Mouse (Mus musculus) myocyte (in vitro differentiated cells): ENCODE measurements around the gene Tph1.

Experiments
- CEBPB ChIP-seq: IDR thresholded peaks from 2 replicates; pipeline ENCODE4 v1.6.1; 2011; ENCODE audit warnings: mild to moderate bottlenecking, moderate library complexity; ENCODE audit not compliant: poor library complexity, insufficient read depth, severe bottlenecking
- E2F4 ChIP-seq: IDR thresholded peaks from one replicate; pipeline ENCODE4 v1.6.1; 2011; ENCODE audit warnings: mild to moderate bottlenecking, control low read depth, moderate library complexity; ENCODE audit not compliant: insufficient read depth
- MAX ChIP-seq: IDR thresholded peaks from one replicate; pipeline ENCODE4 v1.6.1; 2011; ENCODE audit warnings: low read depth, mild to moderate bottlenecking, control low read depth
- MYOD1 ChIP-seq, 3 experiments: IDR thresholded peaks; one replicate each; pipeline ENCODE4 v1.6.1; 2011; ENCODE audit warnings: control low read depth in 2 of 3, low read depth in 2 of 3, mild to moderate bottlenecking in 2 of 3, moderate library complexity in 1 of 3; ENCODE audit not compliant: insufficient read length in 2 of 3, control insufficient read depth in 1 of 3
- POLR2A ChIP-seq: IDR thresholded peaks from one replicate; pipeline ENCODE4 v1.6.1; 2011; ENCODE audit warnings: low read depth, mild to moderate bottlenecking, control low read depth, moderate library complexity; ENCODE audit not compliant: insufficient read length
- POLR2AphosphoS2 ChIP-seq: IDR thresholded peaks from one replicate; pipeline ENCODE4 v1.6.1; 2011; ENCODE audit warnings: low read depth, control low read depth; ENCODE audit not compliant: insufficient read length
- TCF12 ChIP-seq: IDR thresholded peaks from one replicate; pipeline ENCODE4 v1.6.1; 2011; ENCODE audit warnings: mild to moderate bottlenecking, control low read depth; ENCODE audit not compliant: poor library complexity, insufficient read depth, severe bottlenecking
- TCF3 ChIP-seq: IDR thresholded peaks from one replicate; pipeline ENCODE4 v1.6.1; 2011; ENCODE audit warnings: low read depth, control low read depth; ENCODE audit not compliant: insufficient read length
- USF1 ChIP-seq: IDR thresholded peaks from one replicate; pipeline ENCODE4 v1.6.1; 2011; ENCODE audit warnings: low read depth, mild to moderate bottlenecking, control low read depth, moderate library complexity

DNA sequence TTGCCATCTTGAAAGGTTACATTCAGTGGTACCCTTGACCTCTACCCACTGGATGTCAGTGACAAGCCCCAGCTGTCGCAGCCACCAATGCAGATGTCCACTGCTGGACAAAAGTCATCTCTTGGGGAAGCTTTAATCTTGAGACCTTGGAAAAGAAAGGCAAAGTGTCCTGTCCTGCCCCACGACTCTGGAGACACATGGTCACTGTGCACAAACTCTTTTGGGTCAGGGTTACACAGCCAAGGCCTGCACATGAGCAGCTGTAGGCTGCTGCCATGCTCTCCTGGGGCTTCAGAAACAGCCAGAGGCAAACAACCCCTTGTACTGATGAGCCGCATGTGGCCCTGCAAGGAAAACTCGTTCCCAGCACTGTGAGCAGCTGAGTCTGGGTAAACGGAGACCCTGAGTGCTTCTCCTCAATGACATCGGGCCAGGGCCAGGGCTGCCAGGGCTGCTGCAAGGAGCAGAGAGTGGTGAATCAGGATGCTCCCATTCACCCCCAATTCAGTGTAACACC lies 59.9 kb downstream of the Tph1 start:
- no peak for TF ChIP-seq E2F4
- TF ChIP-seq TCF12: no peak
- TF ChIP-seq POLR2A: no peak
- no peak for TF ChIP-seq USF1
- no peak for TF ChIP-seq CEBPB
- TF ChIP-seq TCF3: no peak
- TF ChIP-seq POLR2AphosphoS2: no peak
- no peak for TF ChIP-seq MAX
- TF ChIP-seq MYOD1 (IDR thresholded peaks at IDR 0.05; ENCODE audit: control insufficient read depth in 1 of 3, insufficient read length in 2 of 3, low read depth in 2 of 3): no peak
